Mouse (Mus musculus) lung, postnatal 14 days (tissue): ENCODE data around the gene Gm20807.
"Not testable (repeated sequence)": the region's sequence is repeated elsewhere in the genome, so short reads cannot be mapped to it uniquely, and the experiment has no call there.

Source experiments
- DNase-seq: peaks from one replicate; pipeline ENCODE4 v3.0.0; 2021

The Gm20807 gene

GRCm38 (mm10) chrY:13042591-13042990 is at the start of gene Gm20807:
TSS of gene Gm20807 (plus strand) at chrY:13042891.
- not testable (repeated sequence) for DNase-seq
